Mouse (Mus musculus): Measurements from ENCODE around the gene Srxn1.

The Srxn1 gene

GRCm38 (mm10) chr2:152128597-152128996 lies 23.3 kb downstream of the Srxn1 start:
- no peak for DNase-seq

DNA sequence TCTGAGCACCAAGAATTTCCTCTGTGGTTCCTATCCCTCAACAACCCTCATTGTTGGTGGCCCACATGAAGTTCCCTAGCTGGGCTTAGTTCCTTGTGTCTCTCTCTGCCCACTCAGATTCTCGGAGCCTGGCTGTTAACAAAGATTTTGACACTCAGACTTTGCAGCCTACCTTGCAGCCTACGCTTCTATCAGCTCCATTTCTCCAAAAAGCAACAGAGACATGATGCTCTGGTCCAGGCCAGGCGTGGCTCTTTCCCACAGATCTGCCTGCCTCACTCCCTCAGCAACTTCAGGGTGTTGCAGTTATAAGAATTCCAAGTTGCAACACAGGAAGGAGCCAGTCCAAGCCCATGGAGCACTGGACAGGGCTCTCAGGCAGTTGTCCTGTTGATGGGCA lies 24.5 kb downstream of the Srxn1 start:
- DNase-seq: no peak

DNA sequence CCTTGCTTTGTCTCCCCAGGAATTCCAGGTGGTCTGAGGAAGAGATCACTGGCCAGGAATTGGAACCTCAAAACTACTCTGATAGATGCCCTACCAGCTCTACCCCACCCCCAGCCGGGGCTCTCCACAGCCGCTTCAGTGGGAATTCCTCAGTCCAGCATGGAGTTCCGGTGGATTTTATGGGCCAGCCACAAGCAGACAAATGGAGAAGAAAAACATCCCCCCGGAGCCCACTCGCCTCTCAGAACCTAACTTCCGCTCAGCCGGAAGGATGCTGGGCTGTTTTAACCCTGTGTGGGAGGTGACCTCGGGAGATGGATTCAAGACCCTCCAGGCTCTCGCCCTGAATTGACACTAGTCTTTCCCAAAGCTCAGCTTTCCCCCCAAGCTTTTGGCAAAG lies 26.7 kb downstream of the Srxn1 start:
- DNase-seq: no peak

DNA sequence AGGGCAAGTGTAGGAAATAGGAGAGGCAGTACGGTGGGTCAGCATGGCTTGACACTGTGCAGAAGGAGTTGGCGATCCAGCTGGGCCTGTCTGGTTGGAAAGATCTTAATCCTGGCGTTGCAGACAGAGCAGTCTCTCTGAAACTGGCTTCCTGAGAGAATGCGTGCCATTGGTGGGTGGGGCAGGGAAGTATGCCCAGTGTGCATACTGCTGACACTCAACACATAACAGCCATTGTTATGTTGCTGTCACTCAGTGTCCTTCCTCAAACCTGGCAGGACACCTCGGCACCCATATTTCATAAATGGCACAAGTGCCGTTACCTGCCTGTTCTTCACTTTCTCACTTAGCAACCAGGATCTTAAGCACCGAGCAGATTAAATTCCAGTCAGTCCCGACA lies 27.4 kb downstream of the Srxn1 start:
- no peak for DNase-seq

DNA sequence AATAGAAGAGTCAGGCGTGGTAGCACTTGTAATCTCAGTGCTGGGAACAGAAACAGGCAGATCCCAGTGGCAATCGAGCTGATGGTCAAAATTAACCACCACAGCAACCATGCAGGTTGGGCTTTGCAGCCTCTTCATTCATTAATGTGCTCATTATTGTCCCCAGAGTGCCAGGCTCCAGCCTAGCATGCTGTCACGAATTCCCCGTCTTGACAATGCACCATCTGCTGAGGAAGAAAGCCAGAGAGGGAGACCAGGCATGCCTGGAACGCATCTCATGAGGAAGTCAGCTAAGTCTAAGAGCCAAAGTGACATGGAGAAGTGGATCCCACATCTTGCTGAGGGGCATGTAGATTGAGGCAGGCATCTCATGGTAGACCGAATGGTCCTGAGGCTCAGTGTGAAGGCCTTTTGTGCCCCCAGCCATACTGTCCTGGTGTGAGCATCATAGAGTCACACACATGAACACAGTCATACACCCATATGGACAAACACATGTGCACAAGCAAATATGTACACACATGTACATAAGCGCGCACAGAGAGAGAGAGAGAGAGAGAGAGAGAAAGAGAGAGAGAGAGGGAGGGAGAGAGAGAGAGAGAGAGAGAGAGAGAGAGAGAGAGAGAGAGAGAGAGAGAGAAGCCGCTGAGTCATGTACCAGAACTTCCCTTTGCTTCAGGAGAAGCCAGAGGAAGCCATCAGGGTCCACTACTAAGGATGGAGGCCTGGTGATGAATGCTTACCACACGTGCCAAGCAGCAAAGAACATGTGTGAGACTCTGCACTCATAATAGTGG lies 34.1 kb downstream of the Srxn1 start:
- peak; percentile 55 for DNase-seq

GRCm38 (mm10) chr2:152140941-152141340 lies 35.6 kb downstream of the Srxn1 start:
- peak; percentile 64 for DNase-seq

DNA sequence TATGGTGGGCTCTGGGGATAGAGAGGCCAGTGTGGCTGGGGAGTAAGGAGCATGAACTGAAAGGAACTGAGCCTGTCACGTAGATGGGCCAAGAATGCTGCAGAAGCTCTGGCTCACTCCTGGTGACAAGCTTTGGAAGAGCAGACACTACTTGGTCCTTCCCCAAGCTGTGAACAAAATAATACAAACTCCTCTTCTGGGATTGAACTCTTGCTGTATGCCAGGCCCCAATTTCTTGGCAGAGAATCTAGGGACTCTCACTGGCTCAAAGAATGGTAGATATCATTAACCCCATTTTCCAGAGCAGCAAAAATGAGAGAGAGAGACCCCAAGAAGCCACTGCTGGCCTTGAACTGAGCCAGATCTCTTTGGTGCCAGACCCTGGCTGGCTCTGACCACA lies 36.2 kb downstream of the Srxn1 start:
- no peak for DNase-seq

- DNase-seq: peak; percentile 66
Measured at GRCm38 (mm10) chr2:152142046-152142445, 36.7 kb downstream of the Srxn1 start.

- peak; percentile 24 for DNase-seq
Measured at GRCm38 (mm10) chr2:152142571-152142970, 37.3 kb downstream of the Srxn1 start.

DNA sequence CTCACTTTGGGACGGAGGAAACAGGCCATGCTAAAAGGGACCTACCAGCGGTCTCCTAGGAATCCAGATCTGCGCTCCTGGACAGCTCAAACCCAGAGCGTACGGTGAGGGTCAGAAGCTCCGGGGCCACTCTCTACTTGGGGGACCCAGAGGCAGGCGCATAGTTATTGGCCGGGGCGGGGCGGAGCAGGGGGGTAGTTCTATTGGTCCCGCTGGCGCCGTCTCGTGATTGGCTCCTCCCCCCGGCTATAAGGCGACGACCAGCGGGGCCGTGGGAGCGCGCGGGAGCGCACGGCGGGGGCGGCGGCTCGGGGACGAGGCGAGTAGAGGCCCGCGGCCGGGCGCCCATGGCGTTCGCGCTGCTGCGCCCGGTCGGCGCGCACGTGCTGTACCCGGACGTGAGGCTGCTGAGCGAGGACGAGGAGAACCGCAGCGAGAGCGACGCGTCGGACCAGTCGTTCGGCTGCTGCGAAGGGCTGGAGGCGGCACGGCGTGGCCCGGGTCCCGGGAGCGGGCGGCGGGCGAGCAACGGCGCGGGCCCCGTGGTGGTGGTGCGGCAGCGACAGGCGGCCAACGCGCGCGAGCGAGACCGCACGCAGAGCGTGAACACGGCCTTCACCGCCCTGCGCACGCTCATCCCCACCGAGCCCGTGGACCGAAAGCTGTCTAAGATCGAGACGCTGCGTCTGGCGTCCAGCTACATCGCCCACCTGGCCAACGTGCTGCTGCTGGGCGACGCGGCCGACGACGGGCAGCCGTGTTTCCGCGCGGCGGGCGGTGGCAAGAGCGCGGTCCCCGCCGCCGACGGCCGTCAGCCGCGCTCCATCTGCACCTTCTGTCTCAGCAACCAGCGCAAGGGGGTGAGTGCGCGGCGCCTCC lies 38.2 kb downstream of the Srxn1 start, which contains the start of gene Tcf15:
Gene Tcf15, plus strand, starts transcription at position 283 of the 879 bp plus-strand sequence.
- peak; percentile 84 for DNase-seq

GRCm38 (mm10) chr2:152144158-152144450 lies 38.8 kb downstream of the Srxn1 start:
- DNase-seq: no peak

DNA sequence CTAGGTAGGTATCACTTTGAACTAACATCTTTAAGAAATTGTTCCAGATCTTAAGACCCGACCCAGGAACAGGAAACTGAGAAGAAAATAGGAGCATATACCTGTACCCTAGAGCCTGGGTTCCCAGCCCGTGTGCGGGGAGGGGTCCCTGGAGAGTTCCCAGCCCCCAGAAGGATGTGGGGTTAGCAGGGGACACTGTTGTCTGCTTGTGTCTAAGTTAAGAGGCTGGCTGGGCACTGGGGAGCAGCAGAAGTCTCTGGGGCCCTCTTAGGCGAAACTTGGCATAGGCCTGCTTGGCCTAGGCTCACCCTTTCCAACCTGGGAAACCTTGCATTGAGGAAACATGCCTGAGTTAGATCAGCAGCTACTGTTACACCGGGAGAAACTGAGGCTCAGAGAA lies 39.2 kb downstream of the Srxn1 start:
- no peak for DNase-seq

DNA sequence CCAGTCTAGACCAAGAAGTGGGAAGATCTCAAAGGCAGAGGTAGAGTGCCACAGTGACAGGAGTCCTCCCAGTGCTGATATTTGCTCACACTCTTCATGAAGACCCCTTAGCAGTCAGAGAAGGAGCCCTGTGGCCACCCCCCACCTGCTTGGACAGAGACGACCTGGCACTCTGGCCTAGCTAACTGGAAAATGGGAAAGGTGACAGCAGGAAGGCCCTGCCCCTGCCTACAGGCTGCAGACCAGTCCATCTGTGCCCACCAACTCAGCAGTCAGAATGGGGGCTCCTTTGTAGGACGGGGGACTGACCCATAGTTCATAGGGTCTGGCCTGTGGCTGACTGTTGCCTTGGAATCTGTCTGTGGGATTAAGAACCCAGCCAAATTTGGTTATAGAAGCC lies 40.4 kb downstream of the Srxn1 start:
- DNase-seq: no peak

DNA sequence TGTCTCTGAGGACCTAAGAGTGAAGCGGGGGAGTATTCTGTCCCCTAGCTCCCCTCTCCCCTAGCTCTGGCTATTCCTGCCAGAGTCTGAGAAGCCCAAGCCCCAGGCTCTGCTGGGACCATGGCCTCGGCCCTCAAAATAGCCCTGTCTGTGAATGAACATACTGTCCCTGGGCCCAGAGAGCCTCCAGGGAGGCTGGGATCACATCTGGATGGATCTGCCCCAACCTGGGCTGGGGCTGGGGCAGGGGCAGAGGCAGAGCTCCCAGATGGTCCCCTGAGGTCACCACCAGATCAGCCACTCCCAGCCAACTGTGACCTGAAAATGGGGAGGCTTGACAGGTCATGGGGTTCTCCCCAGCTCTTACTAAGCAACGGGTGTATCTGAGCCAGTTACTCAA lies 41.8 kb downstream of the Srxn1 start:
- no peak for DNase-seq

DNA sequence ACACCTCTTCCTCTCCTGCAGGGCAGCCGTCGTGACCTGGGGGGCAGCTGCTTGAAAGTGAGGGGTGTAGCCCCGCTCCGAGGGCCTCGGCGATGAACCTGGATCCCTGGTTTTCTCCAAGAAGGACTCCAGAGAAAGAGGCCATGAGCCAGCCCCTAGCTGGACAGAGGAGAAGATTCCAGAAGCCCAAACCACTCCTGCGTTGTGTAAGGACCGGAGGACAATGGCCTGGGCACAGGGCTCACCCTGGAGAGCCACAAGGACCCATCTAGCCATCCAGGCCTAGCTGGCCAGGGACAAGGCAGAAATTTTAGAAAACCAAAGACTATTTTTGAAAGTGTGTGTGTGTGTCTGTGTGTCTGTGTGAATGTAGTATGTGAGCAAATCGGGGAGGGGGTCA lies 43.4 kb downstream of the Srxn1 start:
- DNase-seq: no peak

DNA sequence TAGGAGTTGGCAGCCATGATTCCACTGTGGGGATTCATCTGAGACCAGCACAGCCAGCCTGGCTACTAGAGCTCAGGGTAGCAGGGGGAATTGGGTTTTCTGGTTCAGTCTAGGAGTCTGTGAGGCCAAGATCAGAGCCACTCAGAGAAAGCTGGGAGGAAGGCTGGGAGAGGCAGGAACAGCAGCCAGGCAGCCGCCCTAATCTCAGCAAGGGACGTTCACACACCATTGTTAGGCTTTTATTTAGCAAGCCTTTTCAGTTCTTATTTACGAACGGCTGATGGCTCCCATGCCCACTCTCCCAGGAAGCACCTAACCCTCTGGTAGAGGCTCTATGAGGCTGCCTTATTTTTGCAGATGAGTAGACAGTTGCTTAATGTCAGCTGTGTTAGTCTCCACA lies 44.6 kb downstream of the Srxn1 start:
- DNase-seq: no peak

DNA sequence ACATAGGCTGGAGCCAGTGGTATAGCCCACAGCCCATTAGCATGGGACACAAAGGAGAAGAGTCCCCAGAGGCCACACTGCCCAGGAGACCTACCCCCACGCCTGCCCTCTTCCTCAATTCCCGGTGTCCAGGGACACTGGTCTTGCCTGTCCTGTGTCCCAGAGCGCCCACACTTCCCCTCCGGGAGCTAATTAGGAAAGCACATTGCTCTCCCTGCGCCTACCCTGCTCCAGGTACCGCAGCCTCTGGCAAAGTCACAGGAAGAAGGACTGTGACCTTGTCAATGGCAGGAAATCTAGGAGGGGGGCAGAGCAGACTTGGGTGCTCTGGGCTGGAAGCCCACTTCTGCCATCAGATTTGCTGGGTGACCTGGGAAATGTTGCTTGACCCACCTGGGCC lies 45.1 kb downstream of the Srxn1 start:
- no peak for DNase-seq

DNA sequence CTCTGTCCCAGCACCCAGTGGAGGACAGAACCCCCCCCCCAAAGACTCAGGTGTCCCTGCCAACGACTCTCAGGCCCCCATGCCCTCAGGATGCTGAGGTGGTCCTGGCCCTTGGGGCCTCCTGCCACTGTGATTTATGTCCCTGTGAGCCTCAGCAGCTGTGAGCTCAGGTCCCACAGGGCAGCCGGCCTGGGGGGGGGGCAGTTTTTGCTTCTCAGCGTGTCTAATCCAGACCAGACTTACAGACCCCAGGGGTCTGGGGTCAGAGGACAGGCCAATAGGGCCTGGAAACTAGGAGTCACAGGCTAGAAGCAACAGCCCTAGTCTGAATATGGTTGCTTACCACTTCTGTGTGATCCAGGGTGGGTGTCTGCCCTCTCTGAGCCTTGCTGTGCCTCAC lies 48.0 kb downstream of the Srxn1 start:
- DNase-seq: no peak

DNA sequence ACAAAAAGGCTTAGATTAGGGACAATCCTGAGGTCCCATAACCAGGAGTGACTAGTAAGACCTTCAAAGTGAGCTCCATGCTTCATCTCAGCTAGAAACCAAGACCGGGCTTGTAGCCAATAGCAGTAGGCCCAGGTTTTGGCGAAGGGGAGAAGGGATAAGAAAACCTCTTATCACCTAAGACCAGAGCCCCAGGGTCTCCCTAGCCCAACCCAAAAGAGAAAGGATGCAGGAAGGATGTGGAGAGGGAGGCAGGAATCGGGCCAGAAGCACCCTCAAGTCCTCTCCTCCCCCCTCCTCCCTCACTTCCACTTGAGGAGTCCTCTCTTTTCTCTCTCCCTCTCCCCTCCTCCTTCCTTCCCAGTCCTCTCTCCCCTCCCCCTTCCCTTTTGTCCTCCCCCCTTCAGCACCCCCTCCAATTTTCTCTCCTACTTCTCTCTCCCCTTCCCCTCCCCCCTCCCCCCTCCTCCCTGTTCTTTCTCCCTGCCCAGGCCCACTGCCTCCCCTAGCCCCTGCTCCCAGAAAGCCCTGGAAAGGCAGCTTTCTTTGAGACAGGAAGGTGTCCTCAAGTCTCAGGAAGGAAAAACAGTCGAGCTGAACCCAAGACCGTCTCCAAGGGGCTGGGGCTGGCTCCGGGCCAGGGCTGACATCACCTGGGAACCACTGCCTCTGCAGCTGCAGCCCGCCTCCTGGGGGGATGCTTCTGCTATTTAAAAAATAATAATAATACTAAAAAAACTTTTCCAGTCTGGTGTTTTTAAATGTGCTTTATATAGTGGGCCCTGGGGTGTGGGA lies 50.3 kb downstream of the Srxn1 start:
- no peak for DNase-seq

GRCm38 (mm10) chr2:152156471-152156870 lies 51.2 kb downstream of the Srxn1 start:
- DNase-seq: no peak

DNA sequence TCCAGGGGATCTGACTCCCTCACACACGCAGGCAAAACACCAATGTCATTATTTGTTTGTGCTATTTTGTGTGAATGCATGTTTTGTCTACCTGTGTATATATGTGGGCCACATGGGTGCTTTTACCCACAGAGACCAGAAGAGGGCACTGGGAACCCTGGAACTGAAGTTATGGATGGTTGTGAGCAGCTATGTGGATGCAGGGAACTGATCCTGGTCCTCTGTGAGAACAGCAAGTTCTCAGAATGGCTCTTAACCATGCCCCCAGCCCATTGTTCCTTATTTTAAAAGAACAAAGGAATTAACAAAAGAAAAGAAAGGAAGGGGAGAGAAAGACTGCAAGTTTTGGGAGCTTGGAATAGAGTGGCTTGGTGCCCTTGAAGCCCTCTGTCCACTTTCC lies 54.2 kb downstream of the Srxn1 start:
- no peak for DNase-seq
